Mouse (Mus musculus) gastrocnemius, postnatal 36 days (tissue): ENCODE data around the gene Dach2. TPM values are rescaled to one million over a fixed set of nuclear protein-coding genes. Genes with fewer than 3 reads are reported as not detected.

ENCODE experiments used
- total RNA-seq, 2 experiments: library from RNA; stranded (reverse); gene quantifications; 2 replicates each; pipeline ENCODE4 v1.2.3; 2021

Dach2 gene
- total RNA-seq, 2 experiments from 2014 or later: 0.61 to 0.76 TPM

Other genes starting within 250 kb of the Dach2 start
- gene Chm, start 112.0 kb upstream of the Dach2 start, total RNA-seq: 10 to 100 TPM; 11.5 to 12.4 TPM